11 mouse cellular contexts compared by ENCODE assay signal in genomic region chrX:36804196-36804595, GRCm38 (mm10). TPM values are rescaled to one million over a fixed set of nuclear protein-coding genes. Genes with fewer than 3 reads are reported as not detected.
DNase-seq lines count a peak whose midpoint lies in the region; ATAC-seq lines count a peak whose summit lies in the region.
"Had no signal": no experiment of that assay in that cellular context is flagged by ENCODE, and none has a peak within 500 bp of the region (broad histone marks: within the 10 kb centered on the region; RNA-seq: fewer than 3 reads in every experiment).

No protein-coding gene starts in this region.

- no peak overlapping the region for H3K4me2 ChIP-seq in limb, embryonic 11.5 days (ENCODE audit: low read depth, severe bottlenecking)
- H3K4me2 ChIP-seq in hindbrain, embryonic 12.5 days (replicated peaks): no peak overlapping the region
- H3K4me2 ChIP-seq: midbrain, embryonic 15.5 days had no signal

- H3K27ac ChIP-seq in limb, embryonic 11.5 days (replicated peaks; ENCODE audit: low read depth, low read length): no peak overlapping the region
- H3K27ac ChIP-seq in hindbrain, embryonic 12.5 days: no peak overlapping the region
- H3K27ac ChIP-seq: hindbrain, embryonic 10.5 days; midbrain, embryonic 15.5 days had no signal

- H3K9me3 ChIP-seq in limb, embryonic 11.5 days (ENCODE audit: control insufficient read depth, low read length): no peaks in the 10 kb centered on the region
- H3K9me3 ChIP-seq in hindbrain, embryonic 12.5 days (replicated peaks): no peaks in the 10 kb centered on the region
- H3K9me3 ChIP-seq: hindbrain, embryonic 10.5 days; midbrain, embryonic 15.5 days had no signal

- no peak overlapping the region for H3K4me3 ChIP-seq in limb, embryonic 11.5 days (ENCODE audit: low read depth, low read length)
- no peak overlapping the region for H3K4me3 ChIP-seq in hindbrain, embryonic 12.5 days
- H3K4me3 ChIP-seq: hindbrain, embryonic 10.5 days; midbrain, embryonic 15.5 days had no signal

- 47% methylated on average over 5 of the region's 5 CpGs for WGBS in limb, embryonic 11.5 days
- WGBS in hindbrain, embryonic 12.5 days: 65% methylated on average over 5 of the region's 5 CpGs

- H3K27me3 ChIP-seq in limb, embryonic 11.5 days (ENCODE audit: control insufficient read depth, insufficient read depth, low read length): no peaks in the 10 kb centered on the region
- no peaks in the 10 kb centered on the region for H3K27me3 ChIP-seq in hindbrain, embryonic 12.5 days
- H3K27me3 ChIP-seq: midbrain, embryonic 15.5 days had no signal

- H3K4me1 ChIP-seq in limb, embryonic 11.5 days (ENCODE audit: control insufficient read depth, insufficient read depth, low read length): no peaks in the 10 kb centered on the region
- H3K4me1 ChIP-seq in hindbrain, embryonic 12.5 days: no peaks in the 10 kb centered on the region

- H3K36me3 ChIP-seq in limb, embryonic 11.5 days (ENCODE audit: control insufficient read depth, insufficient read depth, low read length): no peaks in the 10 kb centered on the region
- H3K36me3 ChIP-seq in hindbrain, embryonic 12.5 days: no peaks in the 10 kb centered on the region
- H3K36me3 ChIP-seq: hindbrain, embryonic 10.5 days; midbrain, embryonic 15.5 days had no signal

- DNase-seq in urinary bladder, postnatal 14 days (ENCODE audit: low spot score): peak; percentile 32
- no peak for DNase-seq in urinary bladder, postnatal 25 days (ENCODE audit: low spot score)
- DNase-seq in heart, adult 8-10 months (ENCODE audit: low spot score): peak; percentile 42
- peak; percentile 31 for DNase-seq in limb, embryonic 11.5 days (ENCODE audit: low spot score)
- DNase-seq in left cerebral cortex, adult 9 months (ENCODE audit: low spot score in 2 of 2): no peak
- DNase-seq in right cerebral cortex, postnatal 36 days (ENCODE audit: low spot score in 2 of 2): no peak
- DNase-seq: right cerebral cortex, adult 18-20 months; thymus, adult 2 months had no signal

- H3K9ac ChIP-seq in limb, embryonic 11.5 days (ENCODE audit: low read length): no peak overlapping the region
- no peak overlapping the region for H3K9ac ChIP-seq in hindbrain, embryonic 12.5 days
- H3K9ac ChIP-seq: midbrain, embryonic 15.5 days had no signal

- ATAC-seq in limb, embryonic 11.5 days (ENCODE audit: insufficient number of reproducible peaks, low FRiP score, low TSS enrichment, low read depth): no peak
- ATAC-seq in hindbrain, embryonic 12.5 days (ENCODE audit: low FRiP score): no peak
- ATAC-seq: midbrain, embryonic 15.5 days had no signal

RNA-seq across cellular contexts. Expression of gene Slc25a5, which starts 8.7 kb away (rescaled TPM):
- 100 to 1,000 TPM; 320 to 424 (median 359) TPM for total RNA-seq in heart, adult 8-10 months (2022)
- 626 and 628 TPM in 2 replicates for polyA plus RNA-seq in limb, embryonic 11.5 days (2014; fragmentation: Nextera tagmentation; extraction: Ambion mirVana)
- 537 and 566 TPM in 2 replicates for polyA plus RNA-seq in hindbrain, embryonic 12.5 days (2016; fragmentation: Nextera tagmentation; extraction: Ambion mirVana)

Comparison
In these comparisons a context has a peak if more than half of its experiments do, and no peak if none do; other contexts are left out.
1. DNase-seq: peak in urinary bladder, postnatal 14 days (single experiment), heart, adult 8-10 months (single experiment) and limb, embryonic 11.5 days (single experiment); none in urinary bladder, postnatal 25 days (single experiment), left cerebral cortex, adult 9 months (0 of 2) and right cerebral cortex, postnatal 36 days (0 of 2).